Mouse (Mus musculus): Measurements from ENCODE around the gene Rpain. TPM values are rescaled to one million over a fixed set of nuclear protein-coding genes. Genes with fewer than 3 reads are reported as not detected.

Gene Rpain
- polyA plus RNA-seq (2015; fragmentation: Nextera tagmentation; extraction: Ambion mirVana), result 76.8 and 80.1 TPM in 2 replicates

GRCm38 (mm10) chr11:70969821-70970559 is at the start of gene Rpain, which contains the start of gene Nup88:
TSS of gene Rpain (plus strand) at chr11:70970213.
TSS of gene Nup88 (minus strand) at chr11:70969973.
- Histone ChIP-seq H3K4me3 (peak within 1 kb of the TSS; percentile 94), H3K4me1 (peaks cover 18% of the 10 kb centered on the region), H3K4me2 (replicated peaks) (peak within 1 kb of the TSS; percentile 83), H3K27ac (peak within 1 kb of the TSS; percentile 84), H3K9me3 (no peaks in the 10 kb centered on the region), H3K36me3 (peaks cover 41% of the 10 kb centered on the region), H3K27me3 (no peaks in the 10 kb centered on the region), H3K9ac (peak within 1 kb of the TSS; percentile 92)
- peak; percentile 98 for ATAC-seq (ENCODE audit: low FRiP score, low read depth)
- under 1% methylated on average over 43 of the region's 43 CpGs for WGBS

GRCm38 (mm10) chr11:70931461-70931860 is 38.6 kb upstream of the Rpain start:
- Histone ChIP-seq H3K9me3 (no peaks in the 10 kb centered on the region), H3K4me2 (replicated peaks) (no peak overlapping the region), H3K9ac (no peak overlapping the region), H3K4me1 (no peaks in the 10 kb centered on the region), H3K27me3 (no peaks in the 10 kb centered on the region), H3K4me3 (no peak overlapping the region), H3K36me3 (peaks cover 75% of the 10 kb centered on the region), H3K27ac (no peak overlapping the region)
- no peak for ATAC-seq (ENCODE audit: low FRiP score, low read depth)
- WGBS, result 81% methylated on average over 5 of the region's 5 CpGs

DNA sequence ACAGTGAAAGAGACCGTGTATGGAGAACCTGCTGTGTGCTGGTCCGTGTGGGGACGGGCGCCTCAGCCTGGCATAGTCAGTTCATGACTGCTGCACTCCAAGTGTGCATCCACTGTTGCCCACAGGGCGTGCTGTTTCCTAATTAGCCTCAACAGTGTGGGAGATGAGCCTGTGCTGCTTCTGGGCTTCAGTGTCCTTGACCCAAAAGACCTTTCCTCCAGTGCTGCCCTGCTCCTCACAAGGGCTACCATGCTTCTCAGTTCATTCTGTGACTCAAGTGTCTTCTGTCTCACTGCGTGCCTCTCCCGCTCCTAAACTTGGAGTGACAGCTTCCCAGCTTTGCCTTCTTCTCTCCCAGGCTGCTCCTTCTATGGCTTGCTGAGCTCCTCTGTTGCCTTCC is 34.7 kb upstream of the Rpain start:
- 95% methylated on average over 7 of the region's 7 CpGs for WGBS
- H3K4me3 ChIP-seq, result no peak overlapping the region
- no peak overlapping the region for H3K9ac ChIP-seq
- peaks cover 84% of the 10 kb centered on the region for H3K36me3 ChIP-seq
- no peaks in the 10 kb centered on the region for H3K9me3 ChIP-seq
- H3K27ac ChIP-seq, result no peak overlapping the region
- no peak for ATAC-seq (ENCODE audit: low FRiP score, low read depth)
- H3K27me3 ChIP-seq, result no peaks in the 10 kb centered on the region
- H3K4me2 ChIP-seq (replicated peaks), result no peak overlapping the region
- no peaks in the 10 kb centered on the region for H3K4me1 ChIP-seq

- Histone ChIP-seq H3K4me3 (no peak overlapping the region), H3K36me3 (peaks cover 91% of the 10 kb centered on the region), H3K9me3 (no peaks in the 10 kb centered on the region), H3K27ac (no peak overlapping the region), H3K4me2 (replicated peaks) (no peak overlapping the region), H3K27me3 (no peaks in the 10 kb centered on the region), H3K4me1 (no peaks in the 10 kb centered on the region), H3K9ac (no peak overlapping the region)
- WGBS, result 92% methylated on average over 1 of the region's 1 CpGs
- ATAC-seq (ENCODE audit: low FRiP score, low read depth), result no peak
These were observed 27.4 kb upstream of the Rpain start for GRCm38 (mm10) chr11:70942596-70942995.

- Histone ChIP-seq H3K4me3 (no peak overlapping the region), H3K36me3 (peaks cover 91% of the 10 kb centered on the region), H3K4me1 (no peaks in the 10 kb centered on the region), H3K9ac (no peak overlapping the region), H3K27me3 (no peaks in the 10 kb centered on the region), H3K4me2 (replicated peaks) (no peak overlapping the region), H3K9me3 (no peaks in the 10 kb centered on the region), H3K27ac (no peak overlapping the region)
- WGBS, result 94% methylated on average over 7 of the region's 7 CpGs
- ATAC-seq (ENCODE audit: low FRiP score, low read depth), result no peak
These were observed 26.4 kb upstream of the Rpain start for GRCm38 (mm10) chr11:70943651-70944050.

DNA sequence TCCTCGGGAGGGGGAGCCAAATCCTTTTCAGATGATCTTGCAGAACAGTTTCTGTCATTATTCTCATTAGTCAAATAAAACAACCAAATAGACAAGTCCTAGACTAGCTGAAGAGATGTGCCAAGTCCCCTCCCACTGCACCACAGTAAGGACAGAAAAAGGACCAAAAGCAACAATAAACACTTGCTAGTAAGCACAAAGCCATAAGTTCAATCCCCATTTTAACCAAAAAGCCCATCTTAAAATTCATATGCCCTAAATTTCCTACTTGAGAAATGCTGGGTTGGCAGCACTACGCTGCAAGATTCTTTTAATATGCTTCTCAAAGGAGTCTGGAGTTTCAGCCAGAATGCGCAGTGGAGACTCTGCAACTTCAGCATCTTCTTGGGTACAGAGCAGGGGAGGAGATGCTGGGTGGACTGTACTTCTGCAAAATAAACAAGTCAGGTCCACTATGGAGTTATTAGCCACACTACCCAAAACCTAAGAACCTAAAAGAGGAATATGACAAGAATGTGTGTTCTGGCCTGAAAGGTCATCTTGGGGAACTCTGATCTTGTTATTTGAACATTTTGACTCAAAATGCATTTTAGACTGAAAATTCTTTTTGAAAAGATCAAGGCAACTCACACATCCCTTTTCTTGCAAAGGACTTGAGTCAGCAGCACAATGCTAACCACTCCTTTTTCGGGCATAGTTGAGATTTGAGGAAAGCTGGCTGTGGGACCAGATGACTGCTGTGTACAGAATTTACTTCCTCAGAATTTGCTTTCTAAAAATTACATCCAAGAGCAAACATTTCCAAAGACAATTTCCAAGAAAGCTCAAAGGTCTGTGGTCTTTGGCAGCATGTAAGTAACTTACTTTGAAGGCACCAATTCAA is 24.8 kb upstream of the Rpain start:
- no peak overlapping the region for H3K4me3 ChIP-seq

DNA sequence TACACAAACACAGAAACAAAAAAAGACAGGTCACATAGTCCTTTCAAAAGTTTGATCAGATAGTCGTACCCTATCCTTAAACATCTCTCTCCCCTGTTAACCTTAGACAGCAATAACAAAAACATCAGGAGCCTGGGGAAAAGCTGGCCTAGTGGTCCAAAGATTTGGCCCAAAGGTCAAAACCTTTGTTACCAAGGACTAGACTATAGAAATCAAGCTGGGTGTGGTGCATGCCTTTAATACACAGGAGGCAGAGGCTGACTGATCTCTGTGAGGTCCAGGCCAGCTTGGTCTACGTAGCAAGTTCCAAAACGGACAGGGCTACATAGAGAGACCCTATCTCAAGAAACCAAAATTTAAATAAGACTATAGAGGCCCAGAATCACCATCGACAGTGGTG is 15.3 kb upstream of the Rpain start:
- H3K4me1 ChIP-seq, result no peaks in the 10 kb centered on the region
- WGBS, result 93% methylated on average over 4 of the region's 4 CpGs

More for the DNA sequence above, 24.8 kb upstream of the Rpain start:
- Histone ChIP-seq H3K4me1 (no peaks in the 10 kb centered on the region), H3K9ac (no peak overlapping the region), H3K9me3 (no peaks in the 10 kb centered on the region), H3K27ac (no peak overlapping the region), H3K36me3 (peaks cover 92% of the 10 kb centered on the region), H3K4me2 (replicated peaks) (no peak overlapping the region), H3K27me3 (no peaks in the 10 kb centered on the region)
- WGBS, result 88% methylated on average over 4 of the region's 4 CpGs
- ATAC-seq (ENCODE audit: low FRiP score, low read depth), result no peak

DNA sequence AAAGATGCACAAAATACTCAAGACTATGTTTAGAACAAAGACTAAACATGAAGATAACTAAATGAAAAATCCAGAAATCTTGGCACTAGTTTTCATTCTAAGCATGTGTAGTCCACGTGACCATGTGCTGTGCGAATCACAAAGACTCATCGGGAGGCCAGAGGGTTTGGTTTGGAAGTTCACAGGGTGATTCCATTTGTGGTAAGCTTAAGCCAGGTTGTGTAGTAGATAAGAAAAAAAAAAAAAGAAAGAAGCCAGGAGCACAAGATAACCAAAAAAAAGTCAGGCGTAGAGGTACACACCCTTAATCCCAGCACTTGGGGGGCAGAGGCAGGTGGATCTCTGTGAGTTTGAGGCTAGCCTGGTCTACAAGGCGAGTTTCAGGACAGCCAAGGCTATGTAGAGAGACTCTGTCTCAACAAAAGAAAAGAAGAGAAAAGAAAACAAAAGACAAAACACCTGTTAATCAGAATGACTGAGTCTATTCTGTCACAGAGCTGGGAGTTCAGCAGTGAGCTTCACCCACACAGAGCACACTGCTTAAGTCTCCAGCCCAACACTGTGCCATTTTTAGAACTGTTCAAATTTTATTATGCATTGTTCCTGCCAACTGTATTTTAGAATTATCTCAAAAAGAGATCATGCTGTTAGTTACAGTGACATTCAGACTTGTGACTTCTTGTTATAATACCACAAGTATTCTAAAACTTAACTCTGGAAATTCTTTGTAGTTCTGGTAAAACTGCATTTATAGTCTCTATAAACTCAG is 9.0 kb upstream of the Rpain start:
- Histone ChIP-seq H3K9ac (no peak overlapping the region), H3K4me2 (replicated peaks) (no peak overlapping the region), H3K4me3 (no peak overlapping the region), H3K4me1 (no peaks in the 10 kb centered on the region), H3K27ac (no peak overlapping the region), H3K9me3 (no peaks in the 10 kb centered on the region), H3K36me3 (peaks cover 96% of the 10 kb centered on the region), H3K27me3 (no peaks in the 10 kb centered on the region)
- WGBS, result 95% methylated on average over 5 of the region's 5 CpGs
- no peak for ATAC-seq (ENCODE audit: low FRiP score, low read depth)

More for the DNA sequence above, 15.3 kb upstream of the Rpain start:
- Histone ChIP-seq H3K9me3 (no peaks in the 10 kb centered on the region), H3K4me3 (no peak overlapping the region), H3K4me2 (replicated peaks) (no peak overlapping the region), H3K27me3 (no peaks in the 10 kb centered on the region), H3K36me3 (peaks cover 95% of the 10 kb centered on the region), H3K9ac (no peak overlapping the region), H3K27ac (no peak overlapping the region)
- no peak for ATAC-seq (ENCODE audit: low FRiP score, low read depth)

- Histone ChIP-seq H3K9me3 (no peaks in the 10 kb centered on the region), H3K4me3 (no peak overlapping the region), H3K27me3 (no peaks in the 10 kb centered on the region), H3K4me1 (peaks cover 12% of the 10 kb centered on the region), H3K4me2 (replicated peaks) (no peak overlapping the region), H3K27ac (no peak overlapping the region), H3K9ac (no peak overlapping the region), H3K36me3 (peaks cover 75% of the 10 kb centered on the region)
- 86% methylated on average over 4 of the region's 4 CpGs for WGBS
- ATAC-seq (ENCODE audit: low FRiP score, low read depth), result no peak
These were observed 5.6 kb upstream of the Rpain start for GRCm38 (mm10) chr11:70964222-70964907.

- ATAC-seq (ENCODE audit: low FRiP score, low read depth), result no peak; the same call in 1 of the 2 replicates
- WGBS, result 1% methylated on average over 25 of the region's 25 CpGs
- Histone ChIP-seq H3K27ac (peak overlapping the region; percentile 80), H3K27me3 (no peaks in the 10 kb centered on the region), H3K9ac (peak overlapping the region; percentile 92), H3K4me1 (peaks cover 18% of the 10 kb centered on the region), H3K4me3 (peak overlapping the region; percentile 94), H3K9me3 (no peaks in the 10 kb centered on the region), H3K4me2 (replicated peaks) (peak overlapping the region; percentile 83), H3K36me3 (peaks cover 41% of the 10 kb centered on the region)
These were observed 680 bp upstream of the Rpain start for GRCm38 (mm10) chr11:70969271-70969794.
